Mouse (Mus musculus): ENCODE measurements at regions not wholly inside any gene's neighbourhood (a gene's known extent, or its start where the extent isn't known, plus 50 kb on each side); places are given as distances from the start of the nearest gene placed in this dataset.

DNA sequence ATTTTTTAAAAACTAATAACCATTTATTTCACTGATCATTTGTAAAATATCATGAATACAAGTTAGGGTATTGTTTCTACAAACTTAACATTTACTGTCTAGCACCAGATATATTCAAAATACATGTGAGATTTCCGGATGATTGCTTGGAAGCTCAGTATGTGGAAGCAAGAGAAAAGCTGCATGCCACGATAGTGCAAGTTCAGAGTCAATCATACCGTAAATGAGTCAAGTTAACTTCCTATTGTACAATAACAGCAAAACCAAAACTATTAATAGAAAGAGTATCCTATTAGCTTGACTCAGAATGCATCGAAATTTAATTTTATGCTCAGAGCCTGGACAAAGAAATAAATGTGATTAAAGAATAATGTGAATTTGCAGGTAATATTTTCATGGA lies 1284.6 kb upstream of the Cited2 start:
- 71% methylated on average over 4 of the region's 4 CpGs for WGBS
- no peak for ATAC-seq (ENCODE audit: insufficient read depth, low FRiP score, low read depth)
- no peak overlapping the region for H3K4me3 ChIP-seq (replicated peaks)

DNA sequence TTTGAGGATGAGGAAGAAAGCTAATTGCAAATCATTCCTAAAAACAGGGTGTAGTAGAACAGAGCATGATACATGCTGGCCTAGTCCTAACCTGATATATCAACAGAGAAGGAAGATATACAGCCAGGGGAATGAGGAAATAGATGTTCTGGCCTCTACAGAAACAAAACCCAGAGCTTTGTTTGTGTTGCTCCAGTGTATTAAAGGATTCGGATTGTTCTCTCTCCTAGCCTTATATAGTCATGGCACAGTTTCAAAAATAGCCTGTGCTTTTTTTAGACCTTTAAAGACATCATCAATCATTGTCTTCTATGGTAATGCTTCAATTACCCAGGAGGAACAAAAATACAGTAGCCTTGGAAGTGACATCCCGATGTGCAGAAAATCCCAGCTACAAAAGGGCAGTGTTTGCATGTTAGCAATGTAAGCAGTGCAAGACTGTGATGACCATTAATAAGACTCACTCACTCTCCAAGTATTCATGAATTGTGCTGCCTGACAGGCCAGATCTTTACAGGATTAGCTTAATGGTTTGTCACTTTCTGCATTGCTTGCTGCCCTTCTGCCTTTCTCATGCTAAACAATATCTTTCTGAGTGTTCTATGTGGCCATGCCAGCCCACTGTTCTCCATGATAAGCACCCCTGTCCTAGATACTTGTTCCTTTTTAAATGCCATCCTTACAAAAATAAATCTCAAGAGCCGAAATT lies 1281.9 kb upstream of the Cited2 start:
- no peak overlapping the region for H3K4me3 ChIP-seq (replicated peaks)
- H3K9me3 ChIP-seq, result no peaks in the 10 kb centered on the region
- H3K36me3 ChIP-seq, result no peaks in the 10 kb centered on the region
- ATAC-seq (ENCODE audit: insufficient read depth, low FRiP score, low read depth), result no peak; the same call in 1 of the 2 replicates
- H3K27ac ChIP-seq, result no peak overlapping the region
- no peak overlapping the region for H3K4me2 ChIP-seq
- no peaks in the 10 kb centered on the region for H3K27me3 ChIP-seq (replicated peaks)
- no peak overlapping the region for H3K9ac ChIP-seq
- no peaks in the 10 kb centered on the region for H3K4me1 ChIP-seq
- 29% methylated on average over 3 of the region's 3 CpGs for WGBS

More for the DNA sequence above, 1284.6 kb upstream of the Cited2 start:
- Histone ChIP-seq H3K36me3 (no peaks in the 10 kb centered on the region), H3K4me2 (no peak overlapping the region), H3K9ac (no peak overlapping the region), H3K9me3 (no peaks in the 10 kb centered on the region), H3K27ac (no peak overlapping the region), H3K27me3 (replicated peaks) (no peaks in the 10 kb centered on the region), H3K4me1 (no peaks in the 10 kb centered on the region)

DNA sequence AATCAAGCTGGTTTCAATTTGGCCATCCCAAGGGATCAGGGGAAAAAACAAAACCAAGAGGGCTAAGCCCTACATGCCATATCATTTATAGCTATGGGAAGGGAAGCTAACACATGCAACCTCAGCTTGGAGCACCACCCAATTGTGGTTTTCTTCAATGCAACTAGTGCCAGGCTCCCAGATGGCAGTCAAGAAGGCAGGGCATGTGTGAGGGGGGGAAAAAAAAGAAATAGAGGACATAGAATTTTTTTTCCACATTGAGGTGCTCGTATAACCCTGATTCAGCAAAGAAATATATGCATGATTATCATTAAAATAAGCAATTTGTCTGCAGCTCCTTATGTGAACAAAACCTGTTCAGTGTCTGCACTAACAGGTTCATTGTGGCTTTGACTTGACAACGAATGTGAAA lies 1281.4 kb upstream of the Cited2 start:
- no peaks in the 10 kb centered on the region for H3K9me3 ChIP-seq
- H3K4me2 ChIP-seq, result no peak overlapping the region
- H3K27ac ChIP-seq, result no peak overlapping the region
- H3K9ac ChIP-seq, result no peak overlapping the region
- 78% methylated on average over 2 of the region's 2 CpGs for WGBS
- no peaks in the 10 kb centered on the region for H3K27me3 ChIP-seq (replicated peaks)
- no peak overlapping the region for H3K4me3 ChIP-seq (replicated peaks)
- no peaks in the 10 kb centered on the region for H3K36me3 ChIP-seq
- no peaks in the 10 kb centered on the region for H3K4me1 ChIP-seq
- ATAC-seq (ENCODE audit: insufficient read depth, low FRiP score, low read depth), result no peak

DNA sequence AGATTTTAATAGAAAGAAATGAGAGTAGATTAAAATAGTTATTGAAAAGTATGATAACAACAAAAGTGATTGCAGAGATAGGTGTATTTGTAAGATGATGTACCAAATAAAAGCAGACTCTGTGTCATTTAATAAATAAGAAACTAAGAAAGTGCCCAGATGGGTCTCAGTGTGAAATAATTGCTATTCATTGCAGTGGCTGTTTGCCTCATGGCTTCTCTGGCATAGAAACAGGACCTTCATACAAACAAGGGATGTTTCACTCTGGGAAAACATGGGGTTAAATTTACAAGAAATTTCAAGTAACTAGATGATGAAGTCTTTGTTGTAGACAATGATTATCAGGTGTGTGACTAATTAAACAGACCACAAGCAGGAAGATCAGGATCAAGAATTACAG lies 1279.1 kb upstream of the Cited2 start:
- Histone ChIP-seq H3K4me3 (replicated peaks) (no peak overlapping the region), H3K27me3 (replicated peaks) (no peaks in the 10 kb centered on the region), H3K9me3 (no peaks in the 10 kb centered on the region), H3K9ac (no peak overlapping the region), H3K4me2 (no peak overlapping the region), H3K27ac (no peak overlapping the region), H3K36me3 (no peaks in the 10 kb centered on the region), H3K4me1 (no peaks in the 10 kb centered on the region)
- no peak for ATAC-seq (ENCODE audit: insufficient read depth, low FRiP score, low read depth)

DNA sequence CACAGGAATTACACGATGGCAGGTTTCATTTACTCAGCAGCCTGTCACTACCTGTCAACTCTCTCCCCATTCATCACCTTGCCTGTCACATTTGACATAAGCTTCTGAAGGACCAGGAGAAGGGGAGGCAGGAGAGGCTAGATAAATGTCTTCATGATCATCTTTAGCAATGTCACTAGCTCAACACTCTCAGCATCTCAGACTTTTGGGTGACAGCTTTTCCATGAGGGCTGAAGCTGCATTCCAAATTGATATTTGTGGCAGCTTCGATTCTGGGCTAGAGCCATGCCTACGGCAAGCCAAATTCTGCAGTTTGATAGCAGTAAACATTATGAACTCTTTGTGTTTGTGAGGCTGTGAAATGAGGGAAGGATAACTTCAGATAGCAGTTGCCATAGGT lies 1255.1 kb upstream of the Cited2 start:
- no peak overlapping the region for H3K27ac ChIP-seq
- H3K27me3 ChIP-seq (replicated peaks), result no peaks in the 10 kb centered on the region
- 68% methylated on average over 3 of the region's 3 CpGs for WGBS
- H3K4me3 ChIP-seq (replicated peaks), result no peak overlapping the region
- no peak overlapping the region for H3K9ac ChIP-seq
- no peaks in the 10 kb centered on the region for H3K36me3 ChIP-seq
- no peak for ATAC-seq (ENCODE audit: insufficient read depth, low FRiP score, low read depth)
- H3K9me3 ChIP-seq, result no peaks in the 10 kb centered on the region
- H3K4me1 ChIP-seq, result no peaks in the 10 kb centered on the region
- H3K4me2 ChIP-seq, result no peak overlapping the region

DNA sequence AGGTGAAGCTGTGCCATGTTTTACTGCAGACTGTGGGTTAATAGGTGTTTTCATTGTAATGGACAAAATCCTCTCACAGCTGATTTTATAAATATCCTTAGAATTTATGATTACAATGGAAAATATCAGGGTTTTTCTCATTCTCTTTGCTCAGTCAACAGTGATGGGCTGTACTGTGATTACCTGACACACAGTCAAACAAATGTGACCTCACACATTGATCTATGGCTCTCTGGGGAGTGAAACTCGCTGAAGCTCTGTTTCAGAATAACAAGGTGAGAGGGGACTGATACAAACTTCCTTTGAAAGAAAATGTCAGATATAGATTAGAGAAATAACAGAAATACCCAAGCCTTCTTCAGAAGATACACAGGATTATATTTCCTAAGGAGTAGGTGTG lies 1253.3 kb upstream of the Cited2 start:
- no peaks in the 10 kb centered on the region for H3K27me3 ChIP-seq (replicated peaks)
- H3K4me1 ChIP-seq, result no peaks in the 10 kb centered on the region
- no peaks in the 10 kb centered on the region for H3K36me3 ChIP-seq
- no peak for ATAC-seq (ENCODE audit: insufficient read depth, low FRiP score, low read depth)
- no peak overlapping the region for H3K4me3 ChIP-seq (replicated peaks)
- 24% methylated on average over 1 of the region's 1 CpGs for WGBS
- no peak overlapping the region for H3K4me2 ChIP-seq
- no peak overlapping the region for H3K9ac ChIP-seq
- H3K27ac ChIP-seq, result no peak overlapping the region
- no peaks in the 10 kb centered on the region for H3K9me3 ChIP-seq

DNA sequence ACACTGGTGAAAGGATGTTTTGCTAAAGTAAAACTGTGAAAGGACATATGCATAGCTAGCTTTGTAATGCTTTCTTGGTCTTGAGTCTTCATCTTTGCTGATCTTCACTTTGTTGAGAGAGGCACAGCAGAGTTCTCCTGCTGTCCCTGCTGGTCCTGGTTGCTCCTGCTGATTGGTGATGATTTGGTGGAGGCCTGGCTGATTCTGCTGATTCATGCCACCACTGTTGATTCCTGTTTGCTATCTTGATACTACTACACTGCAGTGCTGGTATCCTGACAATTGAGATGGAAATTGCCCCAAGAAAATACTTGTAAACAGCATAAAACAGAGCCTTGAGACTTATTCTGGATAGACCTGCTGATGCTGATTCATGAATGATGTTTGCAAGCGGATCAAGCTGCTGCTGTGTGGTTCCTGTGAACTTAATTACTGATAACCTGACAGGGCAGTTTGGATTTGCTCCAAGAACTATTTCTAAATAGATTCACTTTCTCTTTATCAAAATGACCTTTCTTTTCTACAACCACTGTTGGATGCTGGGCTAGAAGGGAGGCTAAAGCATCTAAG lies 1249.0 kb upstream of the Cited2 start:
- no peak overlapping the region for H3K9ac ChIP-seq
- no peak overlapping the region for H3K27ac ChIP-seq
- H3K4me2 ChIP-seq, result no peak overlapping the region
- H3K4me1 ChIP-seq, result no peaks in the 10 kb centered on the region
- no peak overlapping the region for H3K4me3 ChIP-seq (replicated peaks)
- H3K27me3 ChIP-seq (replicated peaks), result no peaks in the 10 kb centered on the region
- ATAC-seq (ENCODE audit: insufficient read depth, low FRiP score, low read depth), result no peak
- WGBS, result 59% methylated on average over 1 of the region's 1 CpGs
- no peaks in the 10 kb centered on the region for H3K9me3 ChIP-seq
- H3K36me3 ChIP-seq, result no peaks in the 10 kb centered on the region

DNA sequence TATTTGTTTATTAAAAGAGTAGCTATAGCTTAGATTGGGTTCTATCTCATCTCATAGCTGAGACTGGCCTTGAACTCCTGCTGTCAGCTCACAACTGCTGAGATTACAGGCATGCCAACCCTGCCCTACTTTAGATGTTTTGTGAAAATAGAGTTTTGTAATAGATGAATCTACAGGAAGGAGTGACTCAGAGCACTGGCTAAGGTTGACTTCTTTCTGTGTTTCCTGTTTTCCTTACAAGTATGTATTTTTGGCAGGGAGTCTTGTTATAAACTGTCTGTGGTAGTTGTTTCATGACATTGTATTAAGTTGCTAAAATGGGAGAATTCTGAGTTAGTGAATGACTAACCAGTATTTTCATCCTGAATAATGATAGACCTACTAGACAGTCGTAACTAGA lies 1224.4 kb upstream of the Cited2 start:
- Histone ChIP-seq H3K4me2 (no peak overlapping the region), H3K36me3 (no peaks in the 10 kb centered on the region), H3K9me3 (no peaks in the 10 kb centered on the region), H3K27me3 (replicated peaks) (no peaks in the 10 kb centered on the region), H3K4me3 (replicated peaks) (no peak overlapping the region), H3K4me1 (no peaks in the 10 kb centered on the region), H3K27ac (no peak overlapping the region), H3K9ac (no peak overlapping the region)
- no peak for ATAC-seq (ENCODE audit: insufficient read depth, low FRiP score, low read depth)
- WGBS, result 87% methylated on average over 1 of the region's 1 CpGs

DNA sequence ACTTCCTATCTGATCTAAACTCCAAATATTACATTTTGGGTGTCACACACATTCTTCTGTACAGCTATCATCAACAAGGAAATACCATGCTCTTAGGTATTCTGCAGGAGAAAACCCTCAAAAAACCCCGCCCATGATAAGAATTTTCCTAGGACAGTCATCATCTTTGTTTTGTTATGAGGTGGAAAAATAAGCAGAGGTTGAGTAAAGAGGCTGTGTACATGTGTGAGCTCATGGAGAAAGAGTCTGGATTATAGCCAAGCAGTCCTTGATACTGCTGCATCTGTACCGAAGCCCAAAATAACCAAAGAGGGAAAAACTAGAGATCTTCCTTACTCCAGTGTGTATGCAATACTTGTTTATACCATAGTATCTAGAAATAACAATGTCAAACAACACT lies 1215.3 kb upstream of the Cited2 start:
- no peak overlapping the region for H3K4me3 ChIP-seq (replicated peaks)
- H3K36me3 ChIP-seq, result no peaks in the 10 kb centered on the region
- ATAC-seq (ENCODE audit: insufficient read depth, low FRiP score, low read depth), result no peak
- H3K4me1 ChIP-seq, result no peaks in the 10 kb centered on the region
- no peaks in the 10 kb centered on the region for H3K9me3 ChIP-seq
- H3K27ac ChIP-seq, result no peak overlapping the region
- WGBS, result 77% methylated on average over 2 of the region's 2 CpGs
- no peak overlapping the region for H3K4me2 ChIP-seq
- H3K27me3 ChIP-seq (replicated peaks), result no peaks in the 10 kb centered on the region
- no peak overlapping the region for H3K9ac ChIP-seq

DNA sequence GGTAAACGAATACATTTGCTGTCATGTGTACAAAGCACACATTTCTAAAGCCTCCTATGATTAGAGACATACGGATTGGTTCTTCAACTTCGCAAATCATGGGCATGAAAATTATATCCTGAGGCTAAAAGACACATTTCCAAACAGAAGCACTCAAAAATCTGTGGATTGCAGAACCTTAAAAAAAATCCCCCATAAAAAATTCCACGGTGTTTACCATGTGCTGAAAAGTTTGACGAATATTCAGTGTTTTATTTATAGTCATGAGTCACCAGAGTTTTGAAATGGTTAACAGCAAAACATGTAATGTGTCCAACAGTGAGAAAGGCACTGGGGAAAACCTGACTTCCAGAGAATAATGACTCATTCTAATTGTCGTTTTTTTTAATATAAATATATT lies 1214.9 kb upstream of the Cited2 start:
- H3K27ac ChIP-seq, result no peak overlapping the region
- no peak overlapping the region for H3K4me2 ChIP-seq
- no peaks in the 10 kb centered on the region for H3K27me3 ChIP-seq (replicated peaks)
- no peaks in the 10 kb centered on the region for H3K36me3 ChIP-seq
- no peaks in the 10 kb centered on the region for H3K4me1 ChIP-seq
- 62% methylated on average over 6 of the region's 6 CpGs for WGBS
- H3K9me3 ChIP-seq, result no peaks in the 10 kb centered on the region
- no peak overlapping the region for H3K9ac ChIP-seq
- no peak for ATAC-seq (ENCODE audit: insufficient read depth, low FRiP score, low read depth)
- no peak overlapping the region for H3K4me3 ChIP-seq (replicated peaks)

DNA sequence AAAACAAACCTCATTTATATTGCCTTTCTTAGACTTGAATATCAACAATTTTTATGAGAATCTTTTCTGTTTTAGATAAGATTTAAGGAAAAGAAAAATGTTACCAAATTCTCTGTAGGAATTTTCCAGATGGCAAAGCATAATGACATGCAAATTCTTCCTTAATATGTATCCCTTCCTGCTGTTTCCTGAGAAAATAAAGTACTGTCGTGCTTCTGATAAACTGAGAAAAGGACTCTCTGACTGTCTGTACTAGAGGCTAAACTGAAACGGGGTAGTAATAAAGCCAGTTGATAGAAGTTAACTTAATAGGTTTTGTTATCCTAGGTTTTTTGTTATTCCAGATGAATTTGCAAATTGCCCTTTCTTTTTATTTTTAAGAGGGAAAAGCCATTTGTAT lies 1208.4 kb upstream of the Cited2 start:
- Histone ChIP-seq H3K4me3 (replicated peaks) (no peak overlapping the region), H3K4me1 (no peaks in the 10 kb centered on the region), H3K36me3 (no peaks in the 10 kb centered on the region), H3K27me3 (replicated peaks) (no peaks in the 10 kb centered on the region), H3K27ac (no peak overlapping the region), H3K4me2 (no peak overlapping the region), H3K9ac (no peak overlapping the region), H3K9me3 (no peaks in the 10 kb centered on the region)
- WGBS, result 71% methylated on average over 2 of the region's 2 CpGs
- ATAC-seq (ENCODE audit: insufficient read depth, low FRiP score, low read depth), result no peak

DNA sequence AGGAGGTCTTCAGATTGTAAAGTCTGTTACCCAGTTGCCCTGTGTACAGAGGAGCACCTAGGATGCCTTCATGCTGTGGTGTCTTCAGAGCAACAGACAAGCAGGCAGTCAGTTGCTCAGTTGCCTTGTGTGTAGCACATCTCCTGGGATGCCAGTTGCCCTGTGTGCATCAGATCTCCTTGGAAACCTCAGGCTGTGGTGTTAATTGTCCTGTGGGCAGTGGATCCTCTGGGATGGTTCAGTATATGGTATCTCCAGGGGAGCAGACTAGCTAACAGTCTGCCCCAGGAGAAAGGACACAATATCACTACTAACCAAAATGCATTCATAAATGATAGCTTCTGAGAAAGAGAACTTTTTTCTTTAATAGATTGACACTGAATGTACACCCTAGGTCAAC lies 1201.1 kb upstream of the Cited2 start:
- H3K4me1 ChIP-seq, result no peaks in the 10 kb centered on the region
- H3K27me3 ChIP-seq (replicated peaks), result no peaks in the 10 kb centered on the region
- no peak overlapping the region for H3K9ac ChIP-seq
- H3K9me3 ChIP-seq, result no peaks in the 10 kb centered on the region
- no peak overlapping the region for H3K4me2 ChIP-seq
- no peak overlapping the region for H3K4me3 ChIP-seq (replicated peaks)
- H3K36me3 ChIP-seq, result no peaks in the 10 kb centered on the region
- no peak for ATAC-seq (ENCODE audit: insufficient read depth, low FRiP score, low read depth)
- no peak overlapping the region for H3K27ac ChIP-seq

DNA sequence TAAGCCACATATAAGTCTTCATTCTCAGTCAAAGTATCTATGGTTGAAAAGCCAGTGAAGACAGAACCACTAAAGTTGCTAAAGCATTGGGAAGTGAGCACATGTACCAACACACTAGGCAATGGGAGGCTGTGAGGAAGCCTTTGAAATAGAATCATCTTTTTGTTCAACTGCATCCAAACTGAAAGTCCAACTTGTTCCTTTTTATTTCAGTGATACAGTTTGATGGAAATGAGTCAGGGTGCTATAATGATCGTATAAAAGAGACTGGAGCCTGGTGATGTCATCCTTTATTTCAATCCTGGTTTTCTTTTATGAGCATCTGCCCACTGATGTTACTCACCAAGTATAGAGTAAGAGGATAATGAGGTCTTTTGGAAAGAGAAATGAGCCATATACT lies 1198.9 kb upstream of the Cited2 start:
- Histone ChIP-seq H3K36me3 (no peaks in the 10 kb centered on the region), H3K9ac (no peak overlapping the region), H3K4me2 (no peak overlapping the region), H3K9me3 (no peaks in the 10 kb centered on the region), H3K4me3 (replicated peaks) (no peak overlapping the region), H3K27me3 (replicated peaks) (no peaks in the 10 kb centered on the region), H3K27ac (no peak overlapping the region), H3K4me1 (no peaks in the 10 kb centered on the region)
- 87% methylated on average over 1 of the region's 1 CpGs for WGBS
- ATAC-seq (ENCODE audit: insufficient read depth, low FRiP score, low read depth), result no peak

Measured in stomach, embryonic 15.5 days (tissue).